Mouse (Mus musculus): Measurements from ENCODE around the gene Itga1. TPM values are rescaled to one million over a fixed set of nuclear protein-coding genes. Genes with fewer than 3 reads are reported as not detected.

Itga1 gene
- polyA plus RNA-seq, 1 experiment from 2014 or later = 6.1 TPM

DNA sequence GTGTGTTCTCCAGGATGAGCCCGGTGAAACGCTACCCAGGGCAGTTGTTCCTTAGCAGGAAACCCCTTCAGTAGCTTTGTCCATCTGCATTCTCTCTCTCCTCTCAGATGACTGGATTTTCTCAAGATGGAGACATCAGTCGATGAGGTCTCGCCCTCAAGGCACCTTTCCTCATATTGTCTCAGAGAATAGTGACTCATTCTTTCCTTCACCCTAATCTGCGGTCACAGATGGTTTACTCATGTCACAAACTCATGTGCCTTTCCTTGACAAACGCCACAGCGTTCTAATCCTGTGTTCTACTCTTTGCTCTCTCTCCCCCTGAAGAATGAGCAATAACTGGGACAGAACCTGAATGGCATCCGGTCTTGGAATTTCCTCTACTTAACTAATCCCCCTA, 5.7 kb upstream of the Itga1 start:
- no peak for ATAC-seq
- WGBS = 85% methylated on average over 8 of the region's 8 CpGs
- Histone ChIP-seq H3K9ac (ENCODE audit: low read depth, low read length) (no peak overlapping the region), H3K36me3 (ENCODE audit: control insufficient read depth, insufficient read depth, low read length) (no peaks in the 10 kb centered on the region), H3K4me3 (ENCODE audit: low read depth, low read length) (no peak overlapping the region), H3K9me3 (replicated peaks; ENCODE audit: control insufficient read depth, low read length, poor library complexity, severe bottlenecking) (no peaks in the 10 kb centered on the region), H3K27me3 (ENCODE audit: control insufficient read depth, insufficient read depth, low read depth, low read length) (no peaks in the 10 kb centered on the region), H3K4me2 (ENCODE audit: low read length) (no peak overlapping the region), H3K27ac (ENCODE audit: low read length) (no peak overlapping the region), H3K4me1 (ENCODE audit: control insufficient read depth, insufficient read depth, low read length) (no peaks in the 10 kb centered on the region)

GRCm38 (mm10) chr13:115106183-115106582, 4.4 kb upstream of the Itga1 start:
- Histone ChIP-seq H3K4me2 (ENCODE audit: low read length) (no peak overlapping the region), H3K27ac (ENCODE audit: low read length) (no peak overlapping the region), H3K4me3 (ENCODE audit: low read depth, low read length) (no peak overlapping the region), H3K9ac (ENCODE audit: low read depth, low read length) (no peak overlapping the region), H3K4me1 (ENCODE audit: control insufficient read depth, insufficient read depth, low read length) (peaks cover 7% of the 10 kb centered on the region; the same call in 1 of the 2 replicates), H3K27me3 (ENCODE audit: control insufficient read depth, insufficient read depth, low read depth, low read length) (peaks cover 3% of the 10 kb centered on the region; the same call in 1 of the 2 replicates), H3K9me3 (replicated peaks; ENCODE audit: control insufficient read depth, low read length, poor library complexity, severe bottlenecking) (no peaks in the 10 kb centered on the region), H3K36me3 (ENCODE audit: control insufficient read depth, insufficient read depth, low read length) (no peaks in the 10 kb centered on the region)
- 89% methylated on average over 10 of the region's 10 CpGs for WGBS
- no peak for ATAC-seq

DNA sequence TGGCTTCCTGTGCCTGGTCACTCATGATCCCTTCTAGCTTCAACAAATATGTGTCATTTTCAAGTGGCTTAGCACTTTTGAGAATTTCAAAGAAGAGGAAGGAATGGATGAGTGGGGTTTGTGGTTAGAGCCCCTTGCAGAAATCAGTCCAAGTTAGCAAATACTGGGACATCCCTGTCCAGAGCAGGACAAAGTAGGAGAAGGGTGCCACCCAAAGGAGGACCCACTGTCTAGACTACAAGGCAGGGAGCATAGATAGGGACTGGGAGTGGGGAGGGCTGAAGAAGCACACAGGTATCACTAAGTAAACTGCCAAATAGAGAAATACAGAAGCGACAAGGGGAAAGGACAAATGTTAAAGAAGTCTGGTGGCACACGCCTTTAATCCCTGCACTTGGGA, 990 bp upstream of the Itga1 start:
- H3K9ac ChIP-seq (ENCODE audit: low read depth, low read length) = no peak overlapping the region
- no peak for ATAC-seq
- H3K36me3 ChIP-seq (ENCODE audit: control insufficient read depth, insufficient read depth, low read length) = no peaks in the 10 kb centered on the region
- peaks cover 16% of the 10 kb centered on the region for H3K27me3 ChIP-seq (ENCODE audit: control insufficient read depth, insufficient read depth, low read depth, low read length)
- no peak overlapping the region for H3K4me3 ChIP-seq (ENCODE audit: low read depth, low read length)
- 97% methylated on average over 2 of the region's 2 CpGs for WGBS
- H3K4me2 ChIP-seq (ENCODE audit: low read length) = no peak overlapping the region
- H3K27ac ChIP-seq (ENCODE audit: low read length) = no peak overlapping the region
- peaks cover 9% of the 10 kb centered on the region; the same call in 1 of the 2 replicates for H3K4me1 ChIP-seq (ENCODE audit: control insufficient read depth, insufficient read depth, low read length)
- H3K9me3 ChIP-seq (replicated peaks; ENCODE audit: control insufficient read depth, low read length, poor library complexity, severe bottlenecking) = no peaks in the 10 kb centered on the region

GRCm38 (mm10) chr13:115100381-115101177, 1.2 kb downstream of the Itga1 start:
- Histone ChIP-seq H3K27ac (ENCODE audit: low read length) (no peak overlapping the region), H3K27me3 (ENCODE audit: control insufficient read depth, insufficient read depth, low read depth, low read length) (peaks cover 16% of the 10 kb centered on the region), H3K4me3 (ENCODE audit: low read depth, low read length) (peak overlapping the region; percentile 49), H3K4me1 (ENCODE audit: control insufficient read depth, insufficient read depth, low read length) (peaks cover 9% of the 10 kb centered on the region; the same call in 1 of the 2 replicates), H3K9ac (ENCODE audit: low read depth, low read length) (no peak overlapping the region), H3K9me3 (replicated peaks; ENCODE audit: control insufficient read depth, low read length, poor library complexity, severe bottlenecking) (no peaks in the 10 kb centered on the region), H3K36me3 (ENCODE audit: control insufficient read depth, insufficient read depth, low read length) (no peaks in the 10 kb centered on the region), H3K4me2 (ENCODE audit: low read length) (peak overlapping the region; percentile 77)
- no peak for ATAC-seq
- 30% methylated on average over 11 of the region's 11 CpGs for WGBS

- H3K27me3 ChIP-seq (ENCODE audit: control insufficient read depth, insufficient read depth, low read depth, low read length) = peaks cover 16% of the 10 kb centered on the region
- no peak overlapping the region for H3K9ac ChIP-seq (ENCODE audit: low read depth, low read length)
- H3K9me3 ChIP-seq (replicated peaks; ENCODE audit: control insufficient read depth, low read length, poor library complexity, severe bottlenecking) = no peaks in the 10 kb centered on the region
- H3K36me3 ChIP-seq (ENCODE audit: control insufficient read depth, insufficient read depth, low read length) = no peaks in the 10 kb centered on the region
- H3K27ac ChIP-seq (ENCODE audit: low read length) = no peak overlapping the region
- H3K4me1 ChIP-seq (ENCODE audit: control insufficient read depth, insufficient read depth, low read length) = peaks cover 9% of the 10 kb centered on the region; the same call in 1 of the 2 replicates
- no peak for ATAC-seq
- no peak overlapping the region for H3K4me2 ChIP-seq (ENCODE audit: low read length)
- WGBS = 84% methylated on average over 9 of the region's 9 CpGs
- no peak overlapping the region for H3K4me3 ChIP-seq (ENCODE audit: low read depth, low read length)
Measured at GRCm38 (mm10) chr13:115099381-115099780, 2.4 kb downstream of the Itga1 start.

DNA sequence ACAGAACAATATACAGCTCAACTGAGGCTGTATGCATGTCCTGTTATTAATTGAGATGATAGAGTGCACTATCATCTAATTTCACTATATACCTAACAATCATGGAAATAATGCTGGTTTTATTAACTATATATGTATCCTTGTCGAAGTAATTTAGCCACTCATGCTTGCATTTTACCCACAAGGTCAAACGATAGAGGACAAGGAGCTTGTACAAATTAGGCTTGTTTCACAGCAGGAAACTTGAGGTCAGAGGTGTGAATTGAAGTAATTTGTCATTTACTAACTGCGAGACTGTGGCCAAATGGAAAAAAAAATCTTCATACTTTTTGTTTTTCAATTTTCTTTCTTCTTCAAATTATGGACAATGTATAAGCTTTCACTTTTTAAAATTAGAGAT, 3.5 kb downstream of the Itga1 start:
- H3K4me3 ChIP-seq (ENCODE audit: low read depth, low read length) = no peak overlapping the region
- no peak overlapping the region for H3K9ac ChIP-seq (ENCODE audit: low read depth, low read length)
- H3K9me3 ChIP-seq (replicated peaks; ENCODE audit: control insufficient read depth, low read length, poor library complexity, severe bottlenecking) = no peaks in the 10 kb centered on the region
- 83% methylated on average over 3 of the region's 3 CpGs for WGBS
- H3K27ac ChIP-seq (ENCODE audit: low read length) = no peak overlapping the region
- no peak overlapping the region for H3K4me2 ChIP-seq (ENCODE audit: low read length)
- peaks cover 9% of the 10 kb centered on the region; the same call in 1 of the 2 replicates for H3K4me1 ChIP-seq (ENCODE audit: control insufficient read depth, insufficient read depth, low read length)
- ATAC-seq = no peak
- H3K36me3 ChIP-seq (ENCODE audit: control insufficient read depth, insufficient read depth, low read length) = no peaks in the 10 kb centered on the region
- peaks cover 16% of the 10 kb centered on the region for H3K27me3 ChIP-seq (ENCODE audit: control insufficient read depth, insufficient read depth, low read depth, low read length)

DNA sequence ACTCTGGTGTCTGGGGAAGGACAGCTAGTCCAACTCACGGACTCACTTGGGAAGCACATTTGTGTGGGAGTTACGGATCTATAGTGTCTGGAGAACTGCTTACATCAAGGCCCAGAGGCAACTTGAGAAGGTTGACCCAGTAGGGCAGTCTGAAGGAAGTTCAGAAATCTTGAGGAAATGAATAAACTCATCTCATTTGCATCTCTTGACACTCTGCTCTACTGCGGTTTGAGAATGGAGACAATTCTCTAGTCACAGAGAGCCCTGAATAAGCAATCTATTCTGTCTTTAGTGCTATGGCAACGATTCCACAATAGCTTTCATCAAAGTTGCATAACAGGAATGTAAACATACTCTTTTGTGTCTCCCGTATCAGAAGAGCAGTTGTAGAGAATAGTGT, 4.8 kb downstream of the Itga1 start:
- Histone ChIP-seq H3K9ac (ENCODE audit: low read depth, low read length) (no peak overlapping the region), H3K9me3 (replicated peaks; ENCODE audit: control insufficient read depth, low read length, poor library complexity, severe bottlenecking) (no peaks in the 10 kb centered on the region), H3K4me2 (ENCODE audit: low read length) (no peak overlapping the region), H3K36me3 (ENCODE audit: control insufficient read depth, insufficient read depth, low read length) (no peaks in the 10 kb centered on the region), H3K27me3 (ENCODE audit: control insufficient read depth, insufficient read depth, low read depth, low read length) (peaks cover 16% of the 10 kb centered on the region), H3K4me3 (ENCODE audit: low read depth, low read length) (no peak overlapping the region), H3K4me1 (ENCODE audit: control insufficient read depth, insufficient read depth, low read length) (peaks cover 6% of the 10 kb centered on the region; the same call in 1 of the 2 replicates), H3K27ac (ENCODE audit: low read length) (no peak overlapping the region)
- no peak for ATAC-seq
- WGBS = 51% methylated on average over 5 of the region's 5 CpGs

GRCm38 (mm10) chr13:115096216-115096615, 5.5 kb downstream of the Itga1 start:
- H3K4me1 ChIP-seq (ENCODE audit: control insufficient read depth, insufficient read depth, low read length) = peaks cover 3% of the 10 kb centered on the region; the same call in 1 of the 2 replicates
- H3K27ac ChIP-seq (ENCODE audit: low read length) = no peak overlapping the region
- peaks cover 12% of the 10 kb centered on the region for H3K27me3 ChIP-seq (ENCODE audit: control insufficient read depth, insufficient read depth, low read depth, low read length)
- no peaks in the 10 kb centered on the region for H3K9me3 ChIP-seq (replicated peaks; ENCODE audit: control insufficient read depth, low read length, poor library complexity, severe bottlenecking)
- 66% methylated on average over 2 of the region's 2 CpGs for WGBS
- no peak overlapping the region for H3K4me2 ChIP-seq (ENCODE audit: low read length)
- H3K4me3 ChIP-seq (ENCODE audit: low read depth, low read length) = no peak overlapping the region
- no peak overlapping the region for H3K9ac ChIP-seq (ENCODE audit: low read depth, low read length)
- no peaks in the 10 kb centered on the region for H3K36me3 ChIP-seq (ENCODE audit: control insufficient read depth, insufficient read depth, low read length)
- ATAC-seq = no peak

DNA sequence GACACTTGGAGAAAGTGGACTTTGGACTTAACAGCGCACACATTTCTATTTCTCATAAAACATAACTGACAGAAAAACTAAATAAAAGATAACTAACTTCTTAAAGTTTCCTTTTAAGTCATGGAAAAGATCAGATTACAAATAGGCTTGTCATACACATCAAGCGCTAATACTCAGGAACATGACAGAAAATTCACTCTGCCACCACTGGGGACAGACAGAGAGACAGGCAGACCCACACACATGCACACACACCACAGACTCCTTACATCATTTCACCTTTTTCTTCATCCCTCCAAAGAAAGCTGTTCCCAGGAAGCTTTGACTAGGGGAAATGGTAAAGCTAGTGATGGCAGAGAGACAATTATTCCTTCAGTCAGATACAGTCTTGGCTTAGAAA, 6.4 kb downstream of the Itga1 start:
- no peak overlapping the region for H3K4me2 ChIP-seq (ENCODE audit: low read length)
- H3K27ac ChIP-seq (ENCODE audit: low read length) = no peak overlapping the region
- peaks cover 4% of the 10 kb centered on the region; the same call in 1 of the 2 replicates for H3K4me1 ChIP-seq (ENCODE audit: control insufficient read depth, insufficient read depth, low read length)
- no peaks in the 10 kb centered on the region for H3K36me3 ChIP-seq (ENCODE audit: control insufficient read depth, insufficient read depth, low read length)
- 95% methylated on average over 2 of the region's 2 CpGs for WGBS
- no peak overlapping the region for H3K9ac ChIP-seq (ENCODE audit: low read depth, low read length)
- H3K4me3 ChIP-seq (ENCODE audit: low read depth, low read length) = no peak overlapping the region
- no peak for ATAC-seq
- no peaks in the 10 kb centered on the region for H3K9me3 ChIP-seq (replicated peaks; ENCODE audit: control insufficient read depth, low read length, poor library complexity, severe bottlenecking)
- H3K27me3 ChIP-seq (ENCODE audit: control insufficient read depth, insufficient read depth, low read depth, low read length) = peaks cover 11% of the 10 kb centered on the region

Measured in midbrain, embryonic 16.5 days (tissue).